In the genomic region with DNA sequence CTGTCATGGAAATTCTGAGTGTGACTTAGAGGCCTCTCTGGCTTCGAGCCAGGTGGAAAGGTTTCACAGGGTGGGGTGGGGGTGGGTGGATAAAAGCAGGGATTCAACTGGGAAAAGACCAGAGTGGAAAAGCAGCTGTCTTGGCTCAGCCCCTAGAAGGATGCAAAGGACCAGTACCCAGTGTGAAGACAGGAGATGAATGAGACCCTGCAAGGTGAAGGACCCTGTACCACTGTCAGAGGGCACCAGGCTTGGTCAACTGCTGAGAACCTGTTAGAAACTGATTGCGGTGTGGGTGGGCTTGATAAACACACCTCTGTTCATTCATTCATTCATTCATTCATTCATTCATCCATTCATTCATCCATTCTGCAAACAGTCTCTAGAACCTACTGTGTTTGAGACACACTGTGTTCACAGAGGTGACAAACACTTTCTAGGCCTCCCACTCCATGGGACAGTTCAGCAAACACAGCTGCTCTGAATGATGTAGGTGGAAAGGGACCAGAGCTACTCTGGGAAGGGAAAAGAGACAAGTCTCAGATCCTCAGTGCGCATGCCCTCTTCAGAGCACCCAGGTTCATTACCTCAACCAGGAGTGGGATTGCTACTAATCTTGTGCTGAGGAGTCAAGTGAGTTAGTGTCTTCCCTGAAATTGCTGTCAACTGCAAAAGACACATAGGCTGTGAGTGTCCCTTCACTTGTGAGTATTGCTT, we compare ENCODE assay signal across 8 mouse cellular contexts.
DNase-seq lines count a peak whose midpoint lies in the region; ATAC-seq lines count a peak whose summit lies in the region.

No protein-coding gene starts in this region.

- peaks cover 27% of the 10 kb centered on the region for H3K4me1 ChIP-seq in lung, embryonic 16.5 days (replicated peaks; ENCODE audit: control insufficient read depth, insufficient read depth, low read length)
- H3K4me1 ChIP-seq in forebrain, embryonic 12.5 days: peaks cover 30% of the 10 kb centered on the region
- peaks cover 42% of the 10 kb centered on the region for H3K4me1 ChIP-seq in limb, embryonic 10.5 days
- H3K4me1 ChIP-seq in stomach, embryonic 15.5 days: peaks cover 38% of the 10 kb centered on the region

- peak; percentile 82 for ATAC-seq in lung, embryonic 16.5 days (ENCODE audit: low read depth)
- ATAC-seq in forebrain, embryonic 12.5 days (ENCODE audit: low FRiP score): peak; percentile 71
- ATAC-seq in stomach, embryonic 15.5 days (ENCODE audit: insufficient read depth, low FRiP score, low read depth): peak; percentile 49
- no peak for ATAC-seq in megakaryocyte-erythroid progenitor cell, adult 5-6 weeks (replicated peaks; ENCODE audit: low FRiP score, low TSS enrichment, poor library complexity, severe bottlenecking)

- no peak overlapping the region for H3K9ac ChIP-seq in lung, embryonic 16.5 days (ENCODE audit: low read length)
- H3K9ac ChIP-seq in forebrain, embryonic 12.5 days: no peak overlapping the region
- no peak overlapping the region for H3K9ac ChIP-seq in stomach, embryonic 15.5 days

- no peak for DNase-seq in lung, postnatal 10 days
- DNase-seq in limb, embryonic 10.5 days (ENCODE audit: low spot score): no peak
- DNase-seq in thymus, postnatal 4 days: no peak
- DNase-seq in frontal cortex, postnatal 25 days (ENCODE audit: low spot score in 2 of 2): no peak

- H3K4me2 ChIP-seq in lung, embryonic 16.5 days (ENCODE audit: low read depth, low read length): no peak overlapping the region
- no peak overlapping the region for H3K4me2 ChIP-seq in forebrain, embryonic 12.5 days
- peak overlapping the region; percentile 29; the same call in 1 of the 2 replicates for H3K4me2 ChIP-seq in stomach, embryonic 15.5 days

- no peaks in the 10 kb centered on the region for H3K9me3 ChIP-seq in lung, embryonic 16.5 days (ENCODE audit: control insufficient read depth, low read length)
- no peaks in the 10 kb centered on the region for H3K9me3 ChIP-seq in forebrain, embryonic 12.5 days
- no peaks in the 10 kb centered on the region for H3K9me3 ChIP-seq in limb, embryonic 10.5 days (replicated peaks)
- no peaks in the 10 kb centered on the region for H3K9me3 ChIP-seq in stomach, embryonic 15.5 days

- H3K4me3 ChIP-seq in lung, embryonic 16.5 days (ENCODE audit: low read length): no peak overlapping the region
- no peak overlapping the region for H3K4me3 ChIP-seq in forebrain, embryonic 12.5 days (replicated peaks)
- H3K4me3 ChIP-seq in limb, embryonic 10.5 days: no peak overlapping the region; the same call in 1 of the 2 replicates
- no peak overlapping the region for H3K4me3 ChIP-seq in stomach, embryonic 15.5 days (replicated peaks)

- no peaks in the 10 kb centered on the region for H3K27me3 ChIP-seq in lung, embryonic 16.5 days (ENCODE audit: control insufficient read depth, insufficient read depth, low read depth, low read length)
- H3K27me3 ChIP-seq in forebrain, embryonic 12.5 days: peaks cover 7% of the 10 kb centered on the region; the same call in 1 of the 2 replicates
- H3K27me3 ChIP-seq in limb, embryonic 10.5 days (ENCODE audit: low read depth, poor library complexity, severe bottlenecking): 0 out of 2 replicates have a peak, but pooled peaks cover 13% of the 10 kb centered on the region
- no peaks in the 10 kb centered on the region for H3K27me3 ChIP-seq in stomach, embryonic 15.5 days (replicated peaks)

- H3K27ac ChIP-seq in lung, embryonic 16.5 days (ENCODE audit: low read length): peak overlapping the region; percentile 30
- H3K27ac ChIP-seq in forebrain, embryonic 12.5 days: peak overlapping the region; percentile 74; the same call in 1 of the 2 replicates
- H3K27ac ChIP-seq in limb, embryonic 10.5 days: peak overlapping the region; percentile 77
- peak overlapping the region; percentile 94 for H3K27ac ChIP-seq in stomach, embryonic 15.5 days

- no peaks in the 10 kb centered on the region for H3K36me3 ChIP-seq in lung, embryonic 16.5 days (ENCODE audit: control insufficient read depth, insufficient read depth, low read length)
- H3K36me3 ChIP-seq in forebrain, embryonic 12.5 days (replicated peaks): no peaks in the 10 kb centered on the region
- no peaks in the 10 kb centered on the region for H3K36me3 ChIP-seq in limb, embryonic 10.5 days
- H3K36me3 ChIP-seq in stomach, embryonic 15.5 days: no peaks in the 10 kb centered on the region

- 58% methylated on average over 3 of the region's 3 CpGs for WGBS in lung, embryonic 16.5 days
- WGBS in forebrain, embryonic 12.5 days: 70% methylated on average over 3 of the region's 3 CpGs
- WGBS in limb, embryonic 10.5 days: 76% methylated on average over 3 of the region's 3 CpGs
- WGBS in stomach, embryonic 15.5 days: 46% methylated on average over 3 of the region's 3 CpGs

Comparison
In these comparisons a context has a peak if more than half of its experiments do, and no peak if none do; other contexts are left out.
1. H3K27ac ChIP-seq: peak in every context shown above with its lines; median percentile 94 in stomach, embryonic 15.5 days; 77 in limb, embryonic 10.5 days; 74 in forebrain, embryonic 12.5 days; 30 in lung, embryonic 16.5 days.